Mouse (Mus musculus) E14TG2a.4 (cell line): Measurements from ENCODE around the gene Cdc45.

Source experiments
- H3K27me3 ChIP-seq: 2 replicates; pipeline ENCODE4 v1.6.1; 2014; ENCODE audit warnings: low read length, control low read depth; ENCODE audit not compliant: insufficient read depth
- H3K36me3 ChIP-seq: 2 replicates; pipeline ENCODE4 v1.6.1; 2014; ENCODE audit warnings: low read length, control low read depth; ENCODE audit not compliant: insufficient read depth
- H3K4me1 ChIP-seq: replicated peaks from 2 replicates; pipeline ENCODE4 v1.6.1; 2014; ENCODE audit warnings: low read depth, low read length, control low read depth
- H3K4me3 ChIP-seq: replicated peaks from 2 replicates; pipeline ENCODE4 v1.5.1; 2014; ENCODE audit warnings: mild to moderate bottlenecking, low read length
- H3K9me3 ChIP-seq: 2 replicates; pipeline ENCODE4 v1.6.1; 2014; ENCODE audit warnings: low read length, control low read depth
- CTCF ChIP-seq: conservative IDR thresholded peaks from 2 replicates; pipeline ENCODE4 v1.5.1; 2014; ENCODE audit warnings: low read length
- NANOG ChIP-seq: IDR thresholded peaks from 2 replicates; pipeline ENCODE4 v1.6.1; 2014; ENCODE audit warnings: borderline replicate concordance, low read length, mixed read lengths
- POU5F1 ChIP-seq: IDR thresholded peaks from 2 replicates; pipeline ENCODE4 v1.6.1; 2014; ENCODE audit warnings: low read length, borderline replicate concordance

The Cdc45 gene

GRCm38 (mm10) chr16:18766390-18766789, 45.4 kb downstream of the Cdc45 start:
- Histone ChIP-seq H3K36me3 (no peaks in the 10 kb centered on the region), H3K27me3 (no peaks in the 10 kb centered on the region), H3K4me1 (peaks cover 36% of the 10 kb centered on the region), H3K9me3 (peaks cover 6% of the 10 kb centered on the region; the same call in 1 of the 2 replicates), H3K4me3 (no peak overlapping the region)
- TF ChIP-seq CTCF (no peak), NANOG (no peak), POU5F1 (no peak)

GRCm38 (mm10) chr16:18762960-18763359, 48.8 kb downstream of the Cdc45 start:
- H3K36me3 ChIP-seq = no peaks in the 10 kb centered on the region

DNA sequence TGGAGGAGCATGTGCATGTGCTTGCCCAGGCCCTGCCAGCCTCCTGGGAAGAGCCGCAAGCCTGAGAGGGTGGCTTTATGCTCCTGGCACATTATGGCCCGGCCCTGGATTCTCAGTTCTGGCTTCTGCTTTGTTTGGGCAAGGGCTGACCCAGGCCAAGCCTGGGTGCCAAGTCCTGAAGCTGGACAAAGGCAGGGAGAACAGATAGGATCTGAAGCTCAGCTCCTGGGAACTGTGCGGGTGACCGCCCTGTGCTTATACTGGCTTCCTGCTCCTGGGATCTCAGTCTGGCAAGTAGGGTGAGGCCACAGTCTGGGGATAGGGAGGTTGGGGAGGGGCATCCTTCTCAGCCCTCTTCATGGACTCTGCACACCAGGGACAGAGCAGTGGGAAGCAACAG, 50.1 kb downstream of the Cdc45 start:
- no peaks in the 10 kb centered on the region for H3K27me3 ChIP-seq
- no peaks in the 10 kb centered on the region for H3K36me3 ChIP-seq
- no peak overlapping the region for H3K4me3 ChIP-seq
- H3K9me3 ChIP-seq = peaks cover 10% of the 10 kb centered on the region; the same call in 1 of the 2 replicates
- peaks cover 12% of the 10 kb centered on the region for H3K4me1 ChIP-seq
- TF ChIP-seq POU5F1 = no peak
- TF ChIP-seq CTCF = no peak
- no peak for TF ChIP-seq NANOG

More at GRCm38 (mm10) chr16:18762960-18763359, 48.8 kb downstream of the Cdc45 start:
- Histone ChIP-seq H3K27me3 (no peaks in the 10 kb centered on the region), H3K9me3 (peaks cover 10% of the 10 kb centered on the region; the same call in 1 of the 2 replicates), H3K4me3 (no peak overlapping the region), H3K4me1 (peaks cover 13% of the 10 kb centered on the region)
- no peak for TF ChIP-seq POU5F1
- no peak for TF ChIP-seq CTCF
- no peak for TF ChIP-seq NANOG

DNA sequence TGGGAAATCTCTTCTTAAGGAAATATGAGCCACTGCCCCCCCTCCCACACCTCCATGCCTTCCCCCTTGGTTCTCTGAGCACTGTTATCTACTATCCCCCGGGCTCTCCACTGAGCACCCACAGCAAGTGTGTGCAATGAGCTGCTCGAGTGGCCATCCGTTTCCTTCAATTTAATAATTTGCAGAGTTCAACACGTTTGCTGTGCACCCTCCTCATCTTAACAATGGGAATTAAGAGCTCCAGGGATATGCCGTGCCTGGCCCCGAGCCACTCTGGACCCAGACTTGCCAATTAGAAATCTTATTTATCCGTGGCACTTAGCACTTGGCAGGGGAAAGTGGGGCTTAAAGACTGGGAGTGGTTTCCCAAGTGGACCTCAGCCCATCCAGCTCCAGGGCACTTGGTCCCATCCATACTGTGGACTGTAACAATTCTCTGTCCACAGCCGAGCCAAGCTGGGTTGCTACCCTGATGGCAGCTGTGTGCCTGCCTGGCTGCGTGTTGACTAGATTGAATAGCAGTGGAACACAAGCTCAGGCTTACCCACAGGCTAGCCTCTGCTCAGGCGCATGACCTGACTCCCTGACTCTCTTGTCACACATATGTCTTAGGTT, 59.8 kb downstream of the Cdc45 start:
- H3K9me3 ChIP-seq = no peaks in the 10 kb centered on the region
- 0 out of 2 replicates have a peak, but pooled peaks cover 12% of the 10 kb centered on the region for H3K27me3 ChIP-seq
- peaks cover 8% of the 10 kb centered on the region for H3K4me1 ChIP-seq
- no peaks in the 10 kb centered on the region for H3K36me3 ChIP-seq
- H3K4me3 ChIP-seq = no peak overlapping the region
- TF ChIP-seq CTCF = no peak
- no peak for TF ChIP-seq NANOG
- no peak for TF ChIP-seq POU5F1

DNA sequence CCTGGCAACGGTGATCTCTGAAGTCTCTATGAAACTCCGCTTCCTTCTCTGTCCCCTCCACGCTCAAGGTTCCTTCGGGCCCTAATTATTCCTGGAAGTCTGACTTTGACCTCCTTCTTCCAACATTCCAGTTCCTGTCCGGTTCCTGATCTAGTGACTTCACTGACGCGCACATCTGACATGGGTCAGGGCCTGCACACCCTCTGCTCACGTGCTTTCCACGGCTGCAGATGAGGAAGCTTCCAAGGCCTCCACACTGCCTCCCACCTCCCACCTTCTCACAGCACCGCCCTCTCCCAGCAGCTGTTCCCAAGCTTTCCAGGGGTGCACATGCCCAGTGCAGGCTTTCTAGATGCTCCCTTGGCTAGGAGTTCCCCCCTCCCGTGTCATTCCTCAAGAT, 60.7 kb downstream of the Cdc45 start:
- Histone ChIP-seq H3K4me1 (peaks cover 14% of the 10 kb centered on the region), H3K36me3 (no peaks in the 10 kb centered on the region), H3K27me3 (0 out of 2 replicates have a peak, but pooled peaks cover 12% of the 10 kb centered on the region), H3K9me3 (no peaks in the 10 kb centered on the region), H3K4me3 (no peak overlapping the region)
- no peak for TF ChIP-seq POU5F1
- no peak for TF ChIP-seq NANOG
- no peak for TF ChIP-seq CTCF

DNA sequence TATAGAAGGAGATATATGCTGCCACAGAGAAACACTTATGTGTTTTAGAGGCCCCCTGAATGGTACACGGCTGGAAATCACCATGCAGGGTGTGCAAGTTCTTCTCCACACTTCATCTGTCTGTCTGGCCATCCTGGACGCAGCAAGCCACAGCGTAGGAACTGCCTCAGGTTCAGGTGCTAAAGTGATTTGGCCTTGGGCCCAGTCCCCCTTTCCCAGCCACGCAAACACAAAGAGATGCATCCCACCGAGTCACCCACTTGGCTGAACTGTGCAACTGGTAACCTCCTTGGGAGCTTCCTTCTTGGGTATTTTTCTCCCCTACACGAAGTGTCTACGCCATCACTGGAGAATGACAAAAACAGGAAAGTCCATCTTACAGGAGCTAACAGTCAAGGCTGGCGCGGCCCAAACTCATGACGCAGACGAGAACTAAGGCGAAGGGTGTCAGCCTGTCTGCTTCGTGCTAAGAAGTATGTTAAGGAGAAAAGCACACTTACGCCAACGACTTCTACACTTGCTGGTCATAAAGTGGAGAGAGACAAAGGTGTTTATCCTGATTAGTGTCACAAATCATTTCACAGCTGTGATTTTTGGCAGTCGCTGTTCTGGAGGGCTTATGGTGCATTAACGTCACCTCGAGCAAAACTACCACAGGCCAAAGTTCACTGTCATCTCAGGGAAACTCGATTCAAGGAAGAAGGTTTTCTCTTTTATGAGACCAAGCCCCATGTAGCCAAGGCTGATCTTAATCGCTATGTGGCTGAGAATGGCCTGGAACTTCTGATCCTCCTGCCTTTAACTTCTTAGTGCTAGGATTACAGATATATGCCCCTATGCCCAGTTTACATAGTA, 65.3 kb downstream of the Cdc45 start:
- no peak for TF ChIP-seq POU5F1
- TF ChIP-seq CTCF = no peak
- TF ChIP-seq NANOG = no peak
- no peak overlapping the region for H3K4me3 ChIP-seq
- H3K4me1 ChIP-seq = peaks cover 52% of the 10 kb centered on the region
- no peaks in the 10 kb centered on the region for H3K9me3 ChIP-seq
- H3K27me3 ChIP-seq = 0 out of 2 replicates have a peak, but pooled peaks cover 6% of the 10 kb centered on the region
- no peaks in the 10 kb centered on the region for H3K36me3 ChIP-seq

DNA sequence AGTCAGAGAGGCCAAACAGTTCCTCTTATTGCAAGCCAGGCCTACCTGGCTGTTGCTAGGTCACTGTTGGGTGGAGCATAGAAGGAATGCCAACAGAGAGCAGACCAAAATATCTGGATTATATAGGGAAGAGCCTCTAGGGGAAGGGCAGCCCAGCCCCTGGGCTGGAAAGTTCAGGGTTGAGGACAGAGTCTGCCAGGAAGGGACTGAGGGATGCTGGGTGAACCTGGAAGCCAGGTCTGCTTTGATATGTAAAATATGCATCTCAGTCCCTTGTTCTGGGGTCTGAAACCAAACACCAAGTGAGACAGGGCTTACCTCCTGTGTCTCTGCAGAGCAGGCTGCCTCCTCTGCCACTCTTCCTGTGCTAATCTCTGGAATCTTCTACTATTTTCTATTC, 73.5 kb downstream of the Cdc45 start:
- Histone ChIP-seq H3K9me3 (no peaks in the 10 kb centered on the region), H3K27me3 (peaks cover 3% of the 10 kb centered on the region; the same call in 1 of the 2 replicates), H3K4me1 (peaks cover 74% of the 10 kb centered on the region), H3K36me3 (no peaks in the 10 kb centered on the region), H3K4me3 (0 out of 2 replicates have a peak overlapping the region, but pooled peaks have one; percentile 30)
- TF ChIP-seq POU5F1 (no peak), NANOG (no peak), CTCF (no peak)
